Mouse (Mus musculus): ENCODE results near the gene Gm11361. TPM values are rescaled to one million over a fixed set of nuclear protein-coding genes. Genes with fewer than 3 reads are reported as not detected.

The Gm11361 gene
- total RNA-seq (2018; cell fraction: chromatin; rRNA removed), result not detected
- 1 to 10 TPM in 24 of 26 experiments, under 1 TPM in 2; 0.74 to 7.6 (median 2.1) TPM for total RNA-seq (2018; cell fraction: cytosol; rRNA removed)
- total RNA-seq (2018; cell fraction: nucleus; rRNA removed), result 1 to 10 TPM in 4 of 26 experiments, not detected in 22; 1.5 to 2.6 (median 1.7) TPM
- 0.43 to 6.4 TPM (median 5.0 TPM) in 3 replicates for polyA plus RNA-seq (2018)

DNA sequence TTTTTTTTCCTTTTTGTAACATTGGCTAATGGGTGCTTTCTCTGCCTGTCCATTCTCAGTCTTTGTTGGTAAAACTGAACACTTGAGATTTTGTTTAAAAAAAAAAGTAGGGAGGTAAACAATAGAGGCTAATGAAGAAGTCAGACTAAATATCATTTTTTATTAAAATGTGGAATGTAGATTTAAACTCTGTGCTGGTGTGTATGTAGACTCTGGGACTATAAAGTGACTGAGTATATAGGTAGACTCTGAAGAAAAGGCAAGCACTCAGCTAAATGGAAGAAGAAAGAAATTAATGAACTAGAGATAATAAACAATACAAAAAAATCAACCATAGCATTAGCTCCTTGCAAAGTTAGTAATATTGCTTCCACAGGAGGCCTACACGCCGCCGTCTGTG lies at the start of gene Gm11361:
Gene Gm11361, plus strand, starts transcription at position 301 of the 400 bp plus-strand sequence.
- H3K4me3 ChIP-seq (ENCODE audit: inconsistent target), result no peak within 1 kb of the TSS
- WGBS (ENCODE audit: missing documents), result 93% methylated on average over 3 of the region's 3 CpGs
- no peaks in the 10 kb centered on the region for H3K36me3 ChIP-seq (ENCODE audit: inconsistent target)
- no peaks in the 10 kb centered on the region for H3K79me2 ChIP-seq (ENCODE audit: inconsistent target)
- H3K27ac ChIP-seq, result no peak within 1 kb of the TSS

DNA sequence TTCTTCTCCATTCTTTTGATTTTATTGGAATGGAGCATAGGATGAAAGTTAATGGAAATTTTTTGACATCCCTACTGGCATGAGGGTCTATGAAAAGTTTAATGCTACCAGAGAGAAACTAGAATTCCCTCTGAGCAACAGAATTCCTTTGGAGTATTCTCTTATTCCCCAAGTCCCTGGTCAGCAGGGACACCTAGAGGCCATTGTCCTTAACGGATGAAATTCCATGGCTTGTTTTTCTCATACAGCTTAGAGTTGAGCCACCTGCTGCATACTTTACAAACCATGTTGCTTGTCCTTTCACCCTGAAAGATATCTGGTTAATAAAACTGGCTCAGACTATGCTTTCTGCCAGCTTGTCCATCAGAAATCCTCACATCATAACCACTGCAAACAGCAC lies 7.1 kb downstream of the Gm11361 start:
- Histone ChIP-seq H3K36me3 (ENCODE audit: inconsistent target) (no peaks in the 10 kb centered on the region), H3K4me3 (ENCODE audit: inconsistent target) (no peak overlapping the region), H3K27ac (no peak overlapping the region), H3K79me2 (ENCODE audit: inconsistent target) (no peaks in the 10 kb centered on the region)
- WGBS (ENCODE audit: missing documents), result 89% methylated on average over 1 of the region's 1 CpGs

GRCm38 (mm10) chr13:28287368-28287767 lies 30.0 kb downstream of the Gm11361 start:
- H3K36me3 ChIP-seq (ENCODE audit: inconsistent target), result no peaks in the 10 kb centered on the region
- 97% methylated on average over 3 of the region's 3 CpGs for WGBS (ENCODE audit: missing documents)
- H3K27ac ChIP-seq, result no peak overlapping the region
- H3K4me3 ChIP-seq (ENCODE audit: inconsistent target), result no peak overlapping the region
- no peaks in the 10 kb centered on the region for H3K79me2 ChIP-seq (ENCODE audit: inconsistent target)

- 95% methylated on average over 4 of the region's 4 CpGs for WGBS (ENCODE audit: missing documents)
- Histone ChIP-seq H3K27ac (no peak overlapping the region), H3K79me2 (ENCODE audit: inconsistent target) (no peaks in the 10 kb centered on the region), H3K36me3 (ENCODE audit: inconsistent target) (no peaks in the 10 kb centered on the region), H3K4me3 (ENCODE audit: inconsistent target) (no peak overlapping the region)
These were observed 36.9 kb downstream of the Gm11361 start for GRCm38 (mm10) chr13:28294272-28294671.

DNA sequence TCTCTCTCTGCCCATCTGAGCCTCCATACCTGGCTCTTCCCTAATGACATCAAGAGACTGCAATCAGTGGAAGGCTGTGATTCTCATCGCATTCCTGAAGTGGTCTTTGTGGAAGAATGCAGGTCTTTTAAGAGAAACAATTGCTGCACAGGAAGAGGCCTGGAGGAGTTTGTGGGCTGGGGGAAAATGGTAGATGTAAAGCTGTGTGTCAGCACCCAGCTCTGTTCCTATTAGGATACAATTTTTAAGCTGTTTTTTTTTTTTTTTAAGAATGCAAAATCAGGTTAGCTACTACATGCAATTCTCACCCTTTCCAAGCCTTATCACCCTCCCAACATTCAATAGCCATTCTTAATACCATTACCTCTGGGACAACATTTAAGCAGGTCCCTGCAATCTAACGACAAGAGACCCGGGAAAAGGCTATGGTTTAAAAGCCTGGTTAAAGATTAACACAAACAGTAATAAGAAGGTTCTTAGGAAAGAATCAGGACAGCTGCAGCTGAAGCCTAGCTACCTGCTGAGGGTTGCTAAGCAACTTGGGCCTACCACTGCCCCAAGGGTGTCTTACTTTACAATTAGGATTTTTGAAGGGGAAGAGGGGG lies 37.5 kb downstream of the Gm11361 start:
- H3K27ac ChIP-seq, result no peak overlapping the region
- H3K79me2 ChIP-seq (ENCODE audit: inconsistent target), result no peaks in the 10 kb centered on the region
- 69% methylated on average over 3 of the region's 3 CpGs for WGBS (ENCODE audit: missing documents)
- no peak overlapping the region for H3K4me3 ChIP-seq (ENCODE audit: inconsistent target)
- no peaks in the 10 kb centered on the region for H3K36me3 ChIP-seq (ENCODE audit: inconsistent target)

- H3K79me2 ChIP-seq (ENCODE audit: inconsistent target), result no peaks in the 10 kb centered on the region
- H3K36me3 ChIP-seq (ENCODE audit: inconsistent target), result no peaks in the 10 kb centered on the region
- 82% methylated on average over 5 of the region's 5 CpGs for WGBS (ENCODE audit: missing documents)
- no peak overlapping the region for H3K4me3 ChIP-seq (ENCODE audit: inconsistent target)
- no peak overlapping the region for H3K27ac ChIP-seq
These were observed 38.2 kb downstream of the Gm11361 start for GRCm38 (mm10) chr13:28295492-28295891.

DNA sequence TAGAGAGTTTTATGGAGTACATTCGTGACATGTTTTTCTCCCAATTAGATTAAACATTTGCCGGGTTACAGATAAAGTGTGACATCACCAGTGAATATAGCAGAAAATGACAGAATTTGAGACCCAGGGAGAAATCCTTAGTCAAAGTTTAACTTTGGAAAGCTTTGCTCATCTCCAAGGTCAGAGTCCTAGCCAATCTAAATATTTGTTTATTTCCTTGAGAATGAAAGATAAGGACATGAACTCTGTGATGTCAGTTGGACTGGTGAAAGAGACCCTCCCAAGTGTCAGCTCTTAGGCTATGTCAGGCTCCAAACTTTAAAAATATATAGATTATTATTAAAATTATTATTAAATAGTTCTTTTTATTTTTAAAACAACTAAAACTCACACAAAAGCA lies 39.8 kb downstream of the Gm11361 start:
- H3K79me2 ChIP-seq (ENCODE audit: inconsistent target), result no peaks in the 10 kb centered on the region
- no peak overlapping the region for H3K27ac ChIP-seq
- H3K36me3 ChIP-seq (ENCODE audit: inconsistent target), result no peaks in the 10 kb centered on the region
- H3K4me3 ChIP-seq (ENCODE audit: inconsistent target), result no peak overlapping the region
- 96% methylated on average over 2 of the region's 2 CpGs for WGBS (ENCODE audit: missing documents)

DNA sequence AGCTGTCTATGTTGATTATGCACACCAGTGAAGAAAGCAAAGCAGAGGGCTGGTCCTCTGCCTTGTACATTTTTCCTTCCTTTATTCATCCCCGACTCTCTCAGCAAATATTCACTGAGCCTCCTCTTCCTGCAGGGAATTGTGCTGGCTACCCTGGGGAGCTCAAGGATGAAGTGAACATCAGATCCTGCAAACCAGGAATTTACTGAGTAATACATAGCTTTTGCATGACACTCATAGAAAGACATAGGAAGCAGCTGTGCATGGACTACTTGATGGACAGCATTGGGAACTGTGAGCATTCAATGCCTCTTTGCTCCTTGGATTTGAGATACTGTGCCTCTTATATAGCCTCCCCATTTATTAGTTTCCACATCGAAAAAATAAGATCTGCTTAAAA lies 40.2 kb downstream of the Gm11361 start:
- no peaks in the 10 kb centered on the region for H3K79me2 ChIP-seq (ENCODE audit: inconsistent target)

More for the DNA sequence above, 40.2 kb downstream of the Gm11361 start:
- WGBS (ENCODE audit: missing documents), result 90% methylated on average over 2 of the region's 2 CpGs
- no peaks in the 10 kb centered on the region for H3K36me3 ChIP-seq (ENCODE audit: inconsistent target)
- no peak overlapping the region for H3K4me3 ChIP-seq (ENCODE audit: inconsistent target)
- H3K27ac ChIP-seq, result no peak overlapping the region

Other genes with a start within 250 kb of the Gm11361 start
- gene Prl4a1, start 241.3 kb upstream of the Gm11361 start, polyA plus RNA-seq (2018), result not detected in 3 replicates
- gene Prl5a1, start 115.0 kb upstream of the Gm11361 start, polyA plus RNA-seq (2018), result not detected in 3 replicates